Mouse (Mus musculus) stomach, postnatal 0 days (tissue): ENCODE results near the gene Lrp11. TPM values are rescaled to one million over a fixed set of nuclear protein-coding genes. Genes with fewer than 3 reads are reported as not detected.
"Not testable (repeated sequence)": the region's sequence is repeated elsewhere in the genome, so short reads cannot be mapped to it uniquely, and the experiment has no call there.

ENCODE experiments used
- ATAC-seq: fragments of 200-750 bp; cut with Nextera tagmentation; 2 replicates; pipeline ENCODE4 v1.8.0; 2017; ENCODE audit not compliant: low FRiP score, low TSS enrichment
- DNase-seq: peaks from one replicate; pipeline ENCODE4 v3.0.0-alpha.2; 2016; ENCODE audit warnings: low spot score
- H3K27ac ChIP-seq: fragments of 300-500 bp; sonication (generic); replicated peaks from 2 replicates; pipeline ENCODE4 v1.5.1; 2014; ENCODE audit warnings: mild to moderate bottlenecking, control low read depth
- H3K27me3 ChIP-seq: fragments of 300-500 bp; sonication (generic); 2 replicates; pipeline ENCODE4 v1.6.1; 2014; ENCODE audit warnings: low read length; ENCODE audit not compliant: control insufficient read depth, insufficient read depth
- H3K36me3 ChIP-seq: fragments of 300-500 bp; sonication (generic); 2 replicates; pipeline ENCODE4 v1.6.1; 2014; ENCODE audit warnings: low read length, mixed read lengths; ENCODE audit not compliant: control insufficient read depth, insufficient read depth
- H3K4me1 ChIP-seq: fragments of 300-500 bp; sonication (generic); replicated peaks from 2 replicates; pipeline ENCODE4 v1.6.1; 2014; ENCODE audit warnings: antibody characterized with exemption; ENCODE audit not compliant: control insufficient read depth, insufficient read depth
- H3K4me2 ChIP-seq: fragments of 300-500 bp; sonication (generic); replicated peaks from 2 replicates; pipeline ENCODE4 v1.6.1; 2014; ENCODE audit warnings: low read depth, mild to moderate bottlenecking, control low read depth, moderate library complexity
- H3K4me3 ChIP-seq: fragments of 300-500 bp; sonication (generic); 2 replicates; pipeline ENCODE4 v1.5.1; 2014; ENCODE audit warnings: low read depth, low read length, control low read depth
- H3K9ac ChIP-seq: fragments of 300-500 bp; sonication (generic); 2 replicates; pipeline ENCODE4 v1.6.1; 2014; ENCODE audit warnings: mild to moderate bottlenecking, low read length, control low read depth, mixed read lengths
- H3K9me3 ChIP-seq: fragments of 300-500 bp; sonication (generic); 2 replicates; pipeline ENCODE4 v1.6.1; 2016; ENCODE audit warnings: low read length; ENCODE audit not compliant: control insufficient read depth
- CTCF ChIP-seq: IDR thresholded peaks from 2 replicates; pipeline ENCODE4 v1.5.1; 2016; ENCODE audit warnings: antibody characterized with exemption, low read depth, mild to moderate bottlenecking, moderate library complexity
- EP300 ChIP-seq: optimal IDR thresholded peaks from 2 replicates; pipeline ENCODE3; 2016; ENCODE audit warnings: antibody characterized with exemption
- WGBS: fragments of 180-500 bp; shearing (Covaris S2); extraction: QIAGEN DNeasy Blood & Tissue Kit; methylation state at CpG from one replicate; pipeline ENCODE4 v1.1.7; 2014; 5-methylcytosine and 5-hydroxymethylcytosine counted together
- polyA plus RNA-seq: library from polyadenylated mRNA; unstranded; fragments of >200 nt; fragmentation: Nextera tagmentation; extraction: Ambion mirVana; gene quantifications from 2 replicates; pipeline ENCODE4 v1.2.1, GENCODE M21; 2015

Lrp11 gene
- polyA plus RNA-seq, 1 experiment from 2014 or later, result 2.9 TPM

DNA sequence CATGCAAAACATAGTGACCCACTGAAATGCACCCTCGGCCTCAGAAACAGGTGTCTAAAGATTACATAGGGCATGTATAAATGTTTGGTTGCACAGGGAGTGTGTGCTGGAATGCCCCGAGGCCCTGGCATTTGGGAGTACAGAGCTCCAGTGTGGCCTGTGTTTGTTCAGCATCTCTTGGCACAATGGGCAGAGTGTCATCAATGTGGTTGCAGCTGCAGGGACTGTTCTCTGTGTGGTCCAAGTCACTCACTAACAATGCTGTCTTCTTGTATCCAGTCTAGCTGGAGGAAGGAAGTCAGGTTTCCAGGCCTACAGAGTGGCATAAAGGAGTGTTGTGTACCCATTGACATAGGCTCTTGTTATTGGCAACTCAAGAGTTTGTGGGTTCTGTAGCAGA, 15.6 kb downstream of the Lrp11 start:
- no peak for TF ChIP-seq EP300
- TF ChIP-seq CTCF, result no peak
- Histone ChIP-seq H3K4me2 (no peak overlapping the region), H3K27me3 (no peaks in the 10 kb centered on the region), H3K27ac (no peak overlapping the region), H3K4me3 (no peak overlapping the region), H3K9me3 (no peaks in the 10 kb centered on the region), H3K36me3 (no peaks in the 10 kb centered on the region), H3K4me1 (no peaks in the 10 kb centered on the region), H3K9ac (no peak overlapping the region)
- no peak for ATAC-seq
- no peak for DNase-seq
- WGBS, result 57% methylated on average over 2 of the region's 2 CpGs

GRCm38 (mm10) chr10:7606437-7606836, 16.8 kb downstream of the Lrp11 start:
- H3K4me2 ChIP-seq, result no peak overlapping the region
- DNase-seq (no peak), ATAC-seq (no peak)
- WGBS, result 84% methylated on average over 2 of the region's 2 CpGs
- H3K9me3 ChIP-seq, result no peaks in the 10 kb centered on the region
- H3K27me3 ChIP-seq, result no peaks in the 10 kb centered on the region
- no peak overlapping the region for H3K4me3 ChIP-seq
- no peak overlapping the region for H3K27ac ChIP-seq
- TF ChIP-seq CTCF, result no peak
- no peak for TF ChIP-seq EP300
- no peak overlapping the region for H3K9ac ChIP-seq
- no peaks in the 10 kb centered on the region for H3K4me1 ChIP-seq
- H3K36me3 ChIP-seq, result no peaks in the 10 kb centered on the region

GRCm38 (mm10) chr10:7608611-7609010, 19.0 kb downstream of the Lrp11 start:
- 85% methylated on average over 17 of the region's 17 CpGs for WGBS
- no peak for ATAC-seq
- no peak overlapping the region for H3K27ac ChIP-seq
- no peaks in the 10 kb centered on the region for H3K4me1 ChIP-seq
- H3K36me3 ChIP-seq, result no peaks in the 10 kb centered on the region
- no peak overlapping the region for H3K4me3 ChIP-seq
- no peak for TF ChIP-seq EP300
- H3K9ac ChIP-seq, result no peak overlapping the region
- no peak for DNase-seq
- H3K27me3 ChIP-seq, result no peaks in the 10 kb centered on the region
- no peak overlapping the region for H3K4me2 ChIP-seq
- H3K9me3 ChIP-seq, result no peaks in the 10 kb centered on the region

DNA sequence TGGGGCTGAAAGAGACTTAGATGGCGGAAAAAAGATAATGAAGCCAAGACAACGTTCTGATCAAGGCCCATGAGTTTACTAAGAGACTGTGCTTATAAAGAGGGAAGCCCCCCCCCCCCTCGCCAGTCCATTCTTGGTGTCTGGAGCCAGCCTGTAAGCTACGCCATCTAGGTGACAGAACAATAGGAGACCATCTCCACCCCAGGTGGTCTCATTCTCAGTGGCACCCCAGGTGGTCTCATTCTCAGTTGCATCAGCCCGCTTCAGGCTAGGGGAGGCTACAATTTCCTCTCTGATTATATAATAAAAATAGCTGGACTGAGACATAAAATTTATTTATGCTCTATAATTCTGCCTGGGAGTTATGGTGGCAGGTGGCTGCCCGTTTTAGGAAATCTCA, 22.0 kb downstream of the Lrp11 start:
- TF ChIP-seq EP300 (no peak), CTCF (no peak)
- DNase-seq, result no peak
- Histone ChIP-seq H3K27ac (no peak overlapping the region), H3K4me2 (no peak overlapping the region), H3K36me3 (no peaks in the 10 kb centered on the region), H3K9ac (no peak overlapping the region), H3K9me3 (0 out of 2 replicates have a peak, but pooled peaks cover 2% of the 10 kb centered on the region), H3K4me3 (no peak overlapping the region), H3K27me3 (no peaks in the 10 kb centered on the region), H3K4me1 (no peaks in the 10 kb centered on the region)
- ATAC-seq, result no peak
- WGBS, result 76% methylated on average over 6 of the region's 6 CpGs

DNA sequence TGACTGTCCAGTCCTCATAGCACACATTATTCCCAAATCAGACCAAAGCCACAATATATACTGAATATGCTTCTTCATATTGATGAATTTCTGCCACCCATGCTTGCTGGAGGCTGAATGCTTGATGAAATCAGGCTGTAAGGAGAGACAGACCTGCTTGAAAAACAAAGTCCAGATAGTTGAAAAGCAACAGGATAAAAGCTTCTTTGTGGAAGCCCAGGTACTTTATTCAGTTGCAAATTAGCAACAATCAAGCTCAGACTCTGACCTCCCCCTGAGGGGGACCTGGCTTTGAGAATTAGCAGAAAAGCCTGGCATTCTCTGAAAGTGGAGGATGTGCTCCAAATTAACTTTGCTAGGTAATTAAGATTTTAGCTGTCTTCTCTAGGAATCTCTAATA, 22.6 kb downstream of the Lrp11 start:
- not testable (repeated sequence) for H3K4me2 ChIP-seq, DNase-seq, H3K9ac ChIP-seq, H3K27me3 ChIP-seq, ATAC-seq, H3K4me3 ChIP-seq, H3K27ac ChIP-seq, H3K36me3 ChIP-seq, H3K4me1 ChIP-seq, H3K9me3 ChIP-seq

DNA sequence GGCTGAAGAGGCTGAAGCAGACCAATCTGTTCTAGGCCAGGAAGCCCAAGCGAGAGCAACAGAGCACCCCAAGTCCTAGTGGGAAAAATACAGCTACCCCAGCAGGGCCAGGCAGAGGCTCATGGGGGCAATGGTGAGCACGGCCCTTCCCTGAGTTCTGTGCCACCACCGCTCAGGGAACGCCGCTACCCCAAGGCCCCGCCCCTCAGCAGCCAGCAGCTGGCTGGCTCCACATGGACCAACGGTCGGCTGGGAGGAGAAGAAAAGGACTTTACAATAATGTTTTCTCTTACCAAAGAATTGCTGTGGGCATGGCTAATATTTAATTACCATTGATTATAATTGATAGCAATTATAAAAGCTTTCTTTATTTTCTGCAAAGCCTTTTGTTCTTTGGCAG, 25.2 kb downstream of the Lrp11 start:
- TF ChIP-seq EP300 (no peak), CTCF (no peak)
- ATAC-seq, result no peak
- no peak overlapping the region for H3K27ac ChIP-seq
- WGBS, result 90% methylated on average over 8 of the region's 8 CpGs
- H3K36me3 ChIP-seq, result no peaks in the 10 kb centered on the region
- 0 out of 2 replicates have a peak, but pooled peaks cover 2% of the 10 kb centered on the region for H3K9me3 ChIP-seq
- no peak overlapping the region for H3K4me3 ChIP-seq
- DNase-seq, result no peak
- no peak overlapping the region for H3K4me2 ChIP-seq
- H3K27me3 ChIP-seq, result no peaks in the 10 kb centered on the region
- H3K4me1 ChIP-seq, result no peaks in the 10 kb centered on the region
- no peak overlapping the region for H3K9ac ChIP-seq

GRCm38 (mm10) chr10:7617146-7617545, 27.5 kb downstream of the Lrp11 start:
- not testable (repeated sequence) for H3K4me1 ChIP-seq, H3K27me3 ChIP-seq, H3K4me2 ChIP-seq, DNase-seq, H3K4me3 ChIP-seq, H3K27ac ChIP-seq, H3K36me3 ChIP-seq, H3K9ac ChIP-seq, H3K9me3 ChIP-seq, ATAC-seq
- 91% methylated on average over 9 of the region's 11 CpGs for WGBS

DNA sequence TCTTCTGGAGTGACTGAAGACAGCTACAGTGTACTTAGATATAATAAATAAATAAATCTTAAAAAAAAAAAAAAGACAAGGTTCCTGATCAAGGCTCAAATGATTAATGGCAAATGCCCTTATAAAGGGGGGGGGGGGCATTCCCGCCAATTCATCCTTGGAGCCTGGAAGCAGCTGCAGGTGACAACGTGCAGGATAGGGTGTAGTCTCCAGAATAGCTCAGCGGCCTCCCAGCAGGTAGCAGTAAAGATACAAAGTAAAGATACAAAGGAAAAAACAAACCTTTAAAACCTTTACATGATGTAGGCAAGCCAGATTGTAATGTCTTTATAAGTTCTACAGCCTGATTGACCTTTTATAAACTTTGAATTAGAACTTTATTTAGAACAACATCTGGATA, 28.0 kb downstream of the Lrp11 start:
- not testable (repeated sequence) for H3K9ac ChIP-seq, H3K4me3 ChIP-seq, H3K9me3 ChIP-seq, H3K36me3 ChIP-seq, DNase-seq, H3K27me3 ChIP-seq, H3K4me2 ChIP-seq, H3K27ac ChIP-seq, ATAC-seq, H3K4me1 ChIP-seq
- 53% methylated on average over 3 of the region's 3 CpGs for WGBS
